Mouse (Mus musculus): ENCODE measurements at regions not wholly inside any gene's neighbourhood (a gene's known extent, or its start where the extent isn't known, plus 50 kb on each side); places are given as distances from the start of the nearest gene placed in this dataset.
A peak's percentile ranks its signal among the peaks of the same experiment; 100 is the strongest.

GRCm38 (mm10) chr13:44250474-44251201 lies 466.1 kb downstream of the Cd83 start:
- Histone ChIP-seq H3K9ac (replicated peaks; ENCODE audit: low read depth, low read length) (no peak overlapping the region), H3K27me3 (ENCODE audit: control insufficient read depth, insufficient read depth, low read length) (no peaks in the 10 kb centered on the region), H3K4me1 (ENCODE audit: control insufficient read depth, insufficient read depth, low read length) (peaks cover 9% of the 10 kb centered on the region), H3K36me3 (ENCODE audit: control insufficient read depth, insufficient read depth, low read length) (no peaks in the 10 kb centered on the region), H3K9me3 (ENCODE audit: control insufficient read depth, low read depth, low read length) (no peaks in the 10 kb centered on the region), H3K27ac (ENCODE audit: low read length) (no peak overlapping the region), H3K4me2 (replicated peaks; ENCODE audit: low read depth, low read length) (no peak overlapping the region), H3K4me3 (ENCODE audit: low read depth, low read length) (no peak overlapping the region)
- 86% methylated on average over 11 of the region's 11 CpGs for WGBS
- ATAC-seq (ENCODE audit: insufficient number of reproducible peaks, insufficient read depth, low FRiP score, low read depth), result no peak

- no peaks in the 10 kb centered on the region for H3K9me3 ChIP-seq (ENCODE audit: control insufficient read depth, low read depth, low read length)
- no peak for ATAC-seq (ENCODE audit: insufficient number of reproducible peaks, insufficient read depth, low FRiP score, low read depth)
- no peak overlapping the region for H3K4me2 ChIP-seq (replicated peaks; ENCODE audit: low read depth, low read length)
- peaks cover 9% of the 10 kb centered on the region for H3K4me1 ChIP-seq (ENCODE audit: control insufficient read depth, insufficient read depth, low read length)
- H3K27ac ChIP-seq (ENCODE audit: low read length), result no peak overlapping the region
- H3K36me3 ChIP-seq (ENCODE audit: control insufficient read depth, insufficient read depth, low read length), result no peaks in the 10 kb centered on the region
- H3K27me3 ChIP-seq (ENCODE audit: control insufficient read depth, insufficient read depth, low read length), result no peaks in the 10 kb centered on the region
- H3K9ac ChIP-seq (replicated peaks; ENCODE audit: low read depth, low read length), result no peak overlapping the region
- 94% methylated on average over 1 of the region's 1 CpGs for WGBS
- no peak overlapping the region for H3K4me3 ChIP-seq (ENCODE audit: low read depth, low read length)
Observed at GRCm38 (mm10) chr13:44251503-44251902, 466.9 kb downstream of the Cd83 start.

- WGBS, result 77% methylated on average over 3 of the region's 3 CpGs
- no peak overlapping the region for H3K4me3 ChIP-seq (ENCODE audit: low read depth, low read length)
- H3K36me3 ChIP-seq (ENCODE audit: control insufficient read depth, insufficient read depth, low read length), result no peaks in the 10 kb centered on the region
- H3K27ac ChIP-seq (ENCODE audit: low read length), result no peak overlapping the region
- no peaks in the 10 kb centered on the region for H3K27me3 ChIP-seq (ENCODE audit: control insufficient read depth, insufficient read depth, low read length)
- no peak for ATAC-seq (ENCODE audit: insufficient number of reproducible peaks, insufficient read depth, low FRiP score, low read depth)
- peaks cover 9% of the 10 kb centered on the region for H3K4me1 ChIP-seq (ENCODE audit: control insufficient read depth, insufficient read depth, low read length)
- no peaks in the 10 kb centered on the region for H3K9me3 ChIP-seq (ENCODE audit: control insufficient read depth, low read depth, low read length)
- H3K9ac ChIP-seq (replicated peaks; ENCODE audit: low read depth, low read length), result no peak overlapping the region
- H3K4me2 ChIP-seq (replicated peaks; ENCODE audit: low read depth, low read length), result no peak overlapping the region
Observed at GRCm38 (mm10) chr13:44252496-44252895, 467.9 kb downstream of the Cd83 start.

- Histone ChIP-seq H3K4me3 (ENCODE audit: low read depth, low read length) (no peak overlapping the region), H3K27ac (ENCODE audit: low read length) (no peak overlapping the region), H3K4me2 (replicated peaks; ENCODE audit: low read depth, low read length) (no peak overlapping the region), H3K27me3 (ENCODE audit: control insufficient read depth, insufficient read depth, low read length) (no peaks in the 10 kb centered on the region), H3K9me3 (ENCODE audit: control insufficient read depth, low read depth, low read length) (no peaks in the 10 kb centered on the region), H3K9ac (replicated peaks; ENCODE audit: low read depth, low read length) (no peak overlapping the region), H3K4me1 (ENCODE audit: control insufficient read depth, insufficient read depth, low read length) (peaks cover 4% of the 10 kb centered on the region; the same call in 1 of the 2 replicates), H3K36me3 (ENCODE audit: control insufficient read depth, insufficient read depth, low read length) (no peaks in the 10 kb centered on the region)
- no peak for ATAC-seq (ENCODE audit: insufficient number of reproducible peaks, insufficient read depth, low FRiP score, low read depth)
- WGBS, result 89% methylated on average over 10 of the region's 10 CpGs
Observed at GRCm38 (mm10) chr13:44258422-44258821, 470.9 kb upstream of the Jarid2 start.

GRCm38 (mm10) chr13:44260039-44260438 lies 469.2 kb upstream of the Jarid2 start:
- WGBS, result 61% methylated on average over 6 of the region's 6 CpGs
- H3K9me3 ChIP-seq (ENCODE audit: control insufficient read depth, low read depth, low read length), result no peaks in the 10 kb centered on the region
- no peak overlapping the region for H3K4me2 ChIP-seq (replicated peaks; ENCODE audit: low read depth, low read length)
- peaks cover 4% of the 10 kb centered on the region; the same call in 1 of the 2 replicates for H3K4me1 ChIP-seq (ENCODE audit: control insufficient read depth, insufficient read depth, low read length)
- no peaks in the 10 kb centered on the region for H3K27me3 ChIP-seq (ENCODE audit: control insufficient read depth, insufficient read depth, low read length)
- ATAC-seq (ENCODE audit: insufficient number of reproducible peaks, insufficient read depth, low FRiP score, low read depth), result no peak
- H3K27ac ChIP-seq (ENCODE audit: low read length), result no peak overlapping the region
- no peaks in the 10 kb centered on the region for H3K36me3 ChIP-seq (ENCODE audit: control insufficient read depth, insufficient read depth, low read length)
- no peak overlapping the region for H3K4me3 ChIP-seq (ENCODE audit: low read depth, low read length)
- H3K9ac ChIP-seq (replicated peaks; ENCODE audit: low read depth, low read length), result no peak overlapping the region

- ATAC-seq (ENCODE audit: insufficient number of reproducible peaks, insufficient read depth, low FRiP score, low read depth), result no peak
- Histone ChIP-seq H3K36me3 (ENCODE audit: control insufficient read depth, insufficient read depth, low read length) (no peaks in the 10 kb centered on the region), H3K27ac (ENCODE audit: low read length) (no peak overlapping the region), H3K4me3 (ENCODE audit: low read depth, low read length) (no peak overlapping the region), H3K4me1 (ENCODE audit: control insufficient read depth, insufficient read depth, low read length) (peaks cover 4% of the 10 kb centered on the region; the same call in 1 of the 2 replicates), H3K9me3 (ENCODE audit: control insufficient read depth, low read depth, low read length) (no peaks in the 10 kb centered on the region), H3K27me3 (ENCODE audit: control insufficient read depth, insufficient read depth, low read length) (no peaks in the 10 kb centered on the region), H3K4me2 (replicated peaks; ENCODE audit: low read depth, low read length) (no peak overlapping the region), H3K9ac (replicated peaks; ENCODE audit: low read depth, low read length) (no peak overlapping the region)
- WGBS, result 56% methylated on average over 8 of the region's 8 CpGs
Observed at GRCm38 (mm10) chr13:44260637-44261333, 468.5 kb upstream of the Jarid2 start.

GRCm38 (mm10) chr13:44272746-44273524 lies 456.3 kb upstream of the Jarid2 start:
- no peak for ATAC-seq (ENCODE audit: insufficient number of reproducible peaks, insufficient read depth, low FRiP score, low read depth)
- H3K36me3 ChIP-seq (ENCODE audit: control insufficient read depth, insufficient read depth, low read length), result no peaks in the 10 kb centered on the region
- H3K9me3 ChIP-seq (ENCODE audit: control insufficient read depth, low read depth, low read length), result no peaks in the 10 kb centered on the region
- no peak overlapping the region for H3K9ac ChIP-seq (replicated peaks; ENCODE audit: low read depth, low read length)
- no peaks in the 10 kb centered on the region for H3K4me1 ChIP-seq (ENCODE audit: control insufficient read depth, insufficient read depth, low read length)
- H3K27me3 ChIP-seq (ENCODE audit: control insufficient read depth, insufficient read depth, low read length), result no peaks in the 10 kb centered on the region
- no peak overlapping the region for H3K27ac ChIP-seq (ENCODE audit: low read length)
- 0 out of 2 replicates have a peak overlapping the region, but pooled peaks have one; percentile 11 for H3K4me2 ChIP-seq (replicated peaks; ENCODE audit: low read depth, low read length)
- WGBS, result 41% methylated on average over 16 of the region's 16 CpGs
- H3K4me3 ChIP-seq (ENCODE audit: low read depth, low read length), result no peak overlapping the region

- 87% methylated on average over 3 of the region's 3 CpGs for WGBS
- ATAC-seq (ENCODE audit: insufficient number of reproducible peaks, insufficient read depth, low FRiP score, low read depth), result no peak
- no peaks in the 10 kb centered on the region for H3K27me3 ChIP-seq (ENCODE audit: control insufficient read depth, insufficient read depth, low read length)
- H3K36me3 ChIP-seq (ENCODE audit: control insufficient read depth, insufficient read depth, low read length), result no peaks in the 10 kb centered on the region
- H3K4me3 ChIP-seq (ENCODE audit: low read depth, low read length), result no peak overlapping the region
- peaks cover 9% of the 10 kb centered on the region; the same call in 1 of the 2 replicates for H3K4me1 ChIP-seq (ENCODE audit: control insufficient read depth, insufficient read depth, low read length)
- H3K4me2 ChIP-seq (replicated peaks; ENCODE audit: low read depth, low read length), result no peak overlapping the region
- H3K9me3 ChIP-seq (ENCODE audit: control insufficient read depth, low read depth, low read length), result no peaks in the 10 kb centered on the region
- no peak overlapping the region for H3K27ac ChIP-seq (ENCODE audit: low read length)
- H3K9ac ChIP-seq (replicated peaks; ENCODE audit: low read depth, low read length), result no peak overlapping the region
Observed at GRCm38 (mm10) chr13:44277952-44278351, 451.3 kb upstream of the Jarid2 start.

Data from stomach, embryonic 14.5 days (tissue).